Mouse (Mus musculus) embryonic fibroblast, embryonic 13.5 days (primary cell): ENCODE results near the gene Flnb.

Experiments
- CTCF ChIP-seq: IDR thresholded peaks from 2 replicates; pipeline ENCODE4 v1.5.1; 2011; ENCODE audit warnings: mild to moderate bottlenecking, control low read depth, low read length, moderate library complexity, borderline replicate concordance; ENCODE audit not compliant: insufficient read depth
- POLR2A ChIP-seq: IDR thresholded peaks from 2 replicates; pipeline ENCODE4 v1.6.1; 2011; ENCODE audit warnings: low read depth, mild to moderate bottlenecking, control low read depth, low read length, moderate library complexity

DNA sequence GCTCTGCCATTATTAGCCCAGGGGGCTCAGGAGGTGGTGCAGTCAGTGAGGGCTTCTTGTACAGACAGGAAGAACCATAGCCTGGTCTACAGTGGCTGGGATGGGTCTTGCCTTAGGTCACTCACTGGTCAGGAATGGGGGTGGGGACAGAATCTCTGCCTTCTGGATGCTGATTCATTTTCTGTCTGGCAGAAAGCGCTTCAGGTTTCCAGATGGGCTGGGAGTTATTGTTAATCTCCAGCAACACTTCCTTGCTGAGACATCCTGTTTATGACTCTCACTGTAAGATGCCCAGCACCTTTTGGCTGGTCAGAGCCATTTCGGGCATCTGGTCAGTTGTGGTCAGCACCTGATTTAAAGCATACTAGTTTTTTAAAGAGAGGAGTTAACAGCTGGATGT, 55.8 kb downstream of the Flnb start:
- TF ChIP-seq CTCF = no peak
- no peak for TF ChIP-seq POLR2A
